Mouse (Mus musculus) kidney, postnatal 36 days (tissue): ENCODE measurements around the gene 1700017B05Rik.
"Not testable (repeated sequence)": the region's sequence is repeated elsewhere in the genome, so short reads cannot be mapped to it uniquely, and the experiment has no call there.

Source experiments
- DNase-seq, 2 experiments: peaks; one replicate each; pipeline ENCODE4 v3.0.0; 2021 to 2022; ENCODE audit warnings: mixed read lengths in 2 of 2

Gene 1700017B05Rik

GRCm38 (mm10) chr9:57244106-57244685 is 18.2 kb downstream of the 1700017B05Rik start:
- DNase-seq, result no peak

GRCm38 (mm10) chr9:57242916-57243315 is 19.5 kb downstream of the 1700017B05Rik start:
- no peak for DNase-seq

GRCm38 (mm10) chr9:57241111-57241510 is 21.3 kb downstream of the 1700017B05Rik start:
- no peak for DNase-seq

GRCm38 (mm10) chr9:57238220-57238619 is 24.2 kb downstream of the 1700017B05Rik start:
- DNase-seq, result no peak

- DNase-seq, result peak in 1 of 2 experiments; percentile 71
Measured at GRCm38 (mm10) chr9:57237705-57238104, 24.7 kb downstream of the 1700017B05Rik start.

DNA sequence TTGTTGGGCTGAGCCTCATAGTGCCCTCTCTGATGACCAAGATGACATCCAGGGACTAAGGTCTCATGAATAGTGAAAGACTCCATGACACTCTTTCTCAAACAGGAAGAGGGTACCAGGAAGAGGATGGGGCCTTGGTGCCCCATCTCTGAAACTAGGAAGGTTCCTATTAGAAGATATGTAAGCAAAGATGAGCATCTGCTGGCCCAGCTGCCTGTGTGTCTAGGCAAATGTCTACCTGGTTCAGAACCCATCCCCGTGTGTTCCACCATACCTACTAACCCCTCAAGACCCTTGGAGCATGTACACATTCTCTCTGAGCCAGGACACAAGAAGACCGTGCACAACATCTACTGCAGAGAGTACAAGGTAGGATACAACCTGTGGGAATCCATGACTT is 26.2 kb downstream of the 1700017B05Rik start, which contains the start of gene Trcg1:
Gene Trcg1, plus strand, starts transcription at position 301 of the 400 bp plus-strand sequence.
- DNase-seq, result no peak

- no peak for DNase-seq
Measured at GRCm38 (mm10) chr9:57233767-57234166, 28.6 kb downstream of the 1700017B05Rik start.

- DNase-seq, result no peak
Measured at GRCm38 (mm10) chr9:57233142-57233541, 29.3 kb downstream of the 1700017B05Rik start.

GRCm38 (mm10) chr9:57232341-57232940 is 30.0 kb downstream of the 1700017B05Rik start:
- no peak for DNase-seq

GRCm38 (mm10) chr9:57231536-57232255 is 30.7 kb downstream of the 1700017B05Rik start:
- no peak for DNase-seq

DNA sequence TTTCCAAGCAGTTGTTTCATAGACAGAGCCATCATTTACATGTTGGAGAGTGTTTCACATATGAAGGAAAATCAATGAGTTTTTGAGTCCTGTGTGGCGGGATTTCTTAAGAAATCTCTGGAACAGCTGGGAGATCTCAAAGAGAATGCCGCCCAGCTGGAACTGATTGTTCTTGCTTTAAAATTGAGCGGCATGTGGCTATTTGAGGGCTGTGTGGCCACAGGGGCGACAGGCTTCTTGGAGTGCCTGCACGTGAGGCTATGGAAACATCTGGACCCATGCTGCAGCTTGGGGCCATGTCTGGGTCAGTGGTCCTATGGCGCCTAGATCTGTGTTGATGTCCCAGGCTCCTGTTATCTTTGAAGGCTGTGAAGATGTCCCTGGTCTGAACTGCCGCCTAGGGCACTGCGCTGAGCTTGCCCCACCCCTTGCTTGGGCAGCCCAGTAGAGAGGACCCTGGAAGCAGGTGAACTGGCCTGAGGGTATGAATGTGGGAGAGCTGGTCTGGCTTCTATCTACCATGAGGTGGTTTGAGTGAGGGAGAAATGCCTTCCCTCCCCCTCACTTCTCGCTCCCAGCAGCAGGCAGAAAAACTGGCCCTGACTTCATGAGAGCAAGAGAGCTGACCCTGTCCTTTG is 32.1 kb downstream of the 1700017B05Rik start:
- DNase-seq, result no peak

GRCm38 (mm10) chr9:57229726-57230125 is 32.7 kb downstream of the 1700017B05Rik start:
- DNase-seq, result peak; percentile 80 to 84

GRCm38 (mm10) chr9:57228186-57228585 is 34.2 kb downstream of the 1700017B05Rik start:
- DNase-seq, result no peak

DNA sequence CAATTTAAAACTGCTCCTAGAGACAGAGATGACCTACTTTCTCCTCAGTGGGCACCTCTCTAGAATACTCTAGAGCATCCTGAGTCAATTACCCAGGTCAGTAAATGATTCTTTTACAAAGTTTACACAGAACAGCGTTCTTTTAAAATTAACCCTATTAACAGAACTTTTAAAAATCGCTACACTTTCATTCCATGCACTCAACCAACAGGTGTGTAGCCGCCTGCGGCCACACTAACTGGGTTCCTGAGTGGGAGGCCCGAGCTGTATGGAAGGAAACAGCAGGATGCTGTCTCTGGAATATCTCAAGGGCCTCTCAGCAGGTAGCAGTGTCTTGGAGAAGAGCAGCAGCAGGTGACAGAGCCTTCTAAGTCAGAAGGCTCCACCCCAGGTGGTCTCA is 35.2 kb downstream of the 1700017B05Rik start:
- DNase-seq, result peak; percentile 33 to 42

GRCm38 (mm10) chr9:57226628-57227122 is 35.7 kb downstream of the 1700017B05Rik start:
- DNase-seq, result not testable (repeated sequence)

DNA sequence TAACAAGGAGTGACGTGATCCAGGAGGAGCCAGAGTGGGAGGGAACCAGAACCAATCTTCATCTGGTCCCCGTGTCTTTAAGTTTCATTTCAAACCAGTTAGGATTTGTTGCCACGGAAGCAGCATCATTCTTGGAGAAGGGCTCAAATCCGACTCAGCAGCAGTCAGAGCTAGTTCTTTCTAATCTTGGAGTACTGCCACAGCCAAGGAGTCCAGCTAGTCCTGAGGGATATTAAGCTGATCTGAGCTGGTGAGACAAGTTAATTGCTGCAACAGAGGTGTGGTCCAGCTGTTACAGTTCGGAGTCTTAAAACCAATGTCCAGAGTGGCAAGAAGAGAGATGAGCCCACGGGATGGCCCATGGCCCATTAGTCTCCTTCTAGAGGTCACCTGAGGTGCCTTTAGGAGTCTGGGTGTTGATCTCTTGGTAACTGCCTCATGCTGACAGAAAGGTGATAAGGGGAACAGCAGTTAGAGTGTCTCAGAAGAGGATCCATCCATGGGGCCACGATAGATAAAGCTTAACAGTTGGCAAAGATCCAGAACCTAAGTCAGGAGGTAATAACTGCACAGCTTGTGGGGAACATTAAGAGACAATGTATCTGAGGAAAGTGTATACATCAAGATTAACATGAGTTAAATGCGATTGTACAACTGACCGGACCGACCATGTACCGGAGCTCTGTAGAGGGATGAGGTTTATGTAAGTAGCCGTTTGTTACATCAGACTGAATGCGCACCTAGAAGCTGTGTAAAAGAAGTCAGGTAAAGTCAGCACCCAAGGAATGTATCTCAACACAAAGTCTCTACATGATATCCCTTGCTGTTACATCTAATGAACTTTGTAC is 36.4 kb downstream of the 1700017B05Rik start:
- peak in 1 of 2 experiments; percentile 24 for DNase-seq

DNA sequence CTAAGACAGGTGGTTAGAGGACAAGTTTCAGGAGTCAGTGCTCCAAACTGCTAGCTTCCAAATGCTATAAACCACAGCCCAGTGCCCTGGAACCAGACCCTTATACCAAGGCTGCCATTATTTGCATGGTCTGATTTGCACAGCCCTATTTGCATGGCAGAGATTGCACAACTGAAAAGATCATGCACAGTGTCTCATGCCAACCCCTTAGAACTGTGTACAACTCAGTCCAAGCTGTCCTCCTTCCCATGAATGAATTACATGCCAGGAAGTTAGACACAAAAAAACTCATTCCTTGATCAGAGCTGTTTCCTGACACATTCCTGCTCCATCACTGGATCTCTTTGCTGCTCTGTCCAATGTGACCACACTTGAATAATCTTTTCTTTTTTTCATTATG is 39.1 kb downstream of the 1700017B05Rik start:
- no peak for DNase-seq

DNA sequence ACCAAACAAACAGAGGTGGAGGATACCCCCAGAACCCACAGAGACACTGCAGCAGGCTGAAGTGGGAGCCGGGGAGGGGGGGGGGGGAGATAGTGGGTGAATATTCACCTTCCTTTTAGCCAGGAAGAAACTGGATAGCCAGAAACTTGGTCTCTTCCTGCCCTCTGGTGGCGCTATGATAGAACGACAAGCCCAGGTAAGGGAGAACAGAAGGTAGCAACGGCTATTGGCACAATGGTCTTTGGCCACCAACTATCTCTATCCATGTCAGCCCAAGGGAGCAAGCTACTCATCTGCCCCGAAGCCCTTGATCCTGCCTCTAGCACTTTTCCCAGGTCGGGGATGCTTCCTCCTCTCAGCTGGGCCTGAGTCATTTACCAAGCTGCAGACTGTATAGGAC is 42.1 kb downstream of the 1700017B05Rik start:
- peak; percentile 72 to 76 for DNase-seq

DNA sequence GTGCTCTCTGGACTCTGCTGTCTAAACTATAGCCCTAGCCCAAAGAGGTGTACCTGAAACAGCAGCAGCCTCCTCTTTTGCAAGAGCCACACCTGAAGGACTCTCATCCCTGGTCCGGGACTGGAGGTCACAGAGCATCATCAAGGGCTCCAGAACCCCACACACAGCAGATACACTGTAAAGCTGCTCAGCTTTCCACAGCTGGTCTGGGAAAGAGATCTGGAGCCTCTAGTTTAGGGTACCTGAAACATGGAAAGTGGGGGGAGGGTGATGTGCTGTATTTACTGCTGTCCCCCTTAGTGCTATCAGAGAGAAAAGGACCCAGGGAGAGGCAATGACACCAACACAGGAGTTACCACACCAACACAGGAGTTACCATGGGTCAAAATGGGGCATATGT is 42.9 kb downstream of the 1700017B05Rik start:
- no peak for DNase-seq

- DNase-seq, result peak in 1 of 2 experiments; percentile 27
Measured at GRCm38 (mm10) chr9:57218776-57219175, 43.6 kb downstream of the 1700017B05Rik start.

DNA sequence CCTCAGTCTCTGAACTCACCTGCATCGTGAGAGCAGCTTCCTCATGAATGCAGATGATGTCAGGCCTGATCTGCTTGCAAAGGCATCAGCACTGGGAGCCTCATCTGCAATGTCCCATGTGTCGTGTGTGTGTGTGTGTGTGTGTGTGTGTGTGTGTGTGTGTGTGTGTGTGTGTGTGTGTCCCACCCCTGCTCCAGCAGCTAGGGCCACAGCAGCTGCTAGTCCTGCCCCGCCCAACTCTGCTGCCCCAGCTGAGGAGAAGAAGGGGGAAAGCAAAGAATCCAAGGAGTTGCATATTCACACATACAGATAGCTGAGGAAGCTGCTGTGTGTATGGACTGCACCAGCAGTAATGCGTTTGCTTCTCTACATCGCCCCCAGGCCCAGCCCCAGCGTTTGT is 45.2 kb downstream of the 1700017B05Rik start:
- DNase-seq, result no peak

DNA sequence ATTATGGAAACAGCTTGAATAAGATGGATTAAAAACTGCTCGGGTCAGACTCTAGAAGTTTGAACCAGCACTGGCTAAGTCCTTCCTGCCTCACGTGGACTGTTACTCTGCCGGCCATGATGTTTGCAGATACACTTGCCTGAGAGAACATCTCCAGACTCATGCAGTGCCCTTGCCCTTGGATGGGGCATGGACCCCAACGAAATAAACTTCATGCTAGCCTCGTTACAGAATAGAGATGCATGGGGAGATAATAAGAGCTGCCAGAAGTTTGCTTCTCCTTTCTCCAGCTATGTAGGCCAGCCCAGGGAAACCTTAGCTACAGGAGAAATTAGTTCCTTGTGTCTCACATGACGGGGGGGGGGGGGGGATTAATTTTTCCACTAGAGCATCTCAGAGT is 47.9 kb downstream of the 1700017B05Rik start:
- DNase-seq, result no peak
